Mouse (Mus musculus) forebrain, embryonic 10.5 days (tissue): ENCODE measurements around the gene Acat3. TPM values are rescaled to one million over a fixed set of nuclear protein-coding genes. Genes with fewer than 3 reads are reported as not detected.
A peak's percentile ranks its signal among the peaks of the same experiment; 100 is the strongest.
"Not testable (repeated sequence)": the region's sequence is repeated elsewhere in the genome, so short reads cannot be mapped to it uniquely, and the experiment has no call there.

Experiments
- DNase-seq: peaks from one replicate; pipeline ENCODE4 v3.0.0-alpha.2; 2017; ENCODE audit warnings: low spot score; ENCODE audit errors: extremely low spot score
- H3K27ac ChIP-seq: fragments of 300-500 bp; sonication (generic); 2 replicates; pipeline ENCODE4 v1.5.1; 2016; ENCODE audit warnings: mild to moderate bottlenecking
- H3K27me3 ChIP-seq: fragments of 300-500 bp; sonication (generic); 2 replicates; pipeline ENCODE4 v1.6.1; 2016; ENCODE audit warnings: mild to moderate bottlenecking; ENCODE audit not compliant: poor library complexity, severe bottlenecking
- H3K36me3 ChIP-seq: fragments of 300-500 bp; sonication (generic); replicated peaks from 2 replicates; pipeline ENCODE4 v1.6.1; 2016; ENCODE audit warnings: mild to moderate bottlenecking, moderate library complexity
- H3K4me1 ChIP-seq: fragments of 300-500 bp; sonication (generic); 2 replicates; pipeline ENCODE4 v1.6.1; 2016
- H3K4me3 ChIP-seq: fragments of 300-500 bp; sonication (generic); 2 replicates; pipeline ENCODE4 v1.5.1; 2016; ENCODE audit warnings: mild to moderate bottlenecking, moderate library complexity
- H3K9me3 ChIP-seq: fragments of 300-500 bp; sonication (generic); 2 replicates; pipeline ENCODE4 v1.6.1; 2016; ENCODE audit warnings: mild to moderate bottlenecking, moderate library complexity
- WGBS: fragments of 180-500 bp; shearing (Covaris S2); methylation state at CpG from one replicate; pipeline ENCODE4 v1.1.7; 2016; 5-methylcytosine and 5-hydroxymethylcytosine counted together
- polyA plus RNA-seq: library from polyadenylated mRNA; unstranded; fragments of >200 nt; fragmentation: Nextera tagmentation; extraction: Ambion mirVana; gene quantifications from 2 replicates; pipeline ENCODE4 v1.2.1, GENCODE M21; 2016

Gene Acat3
- polyA plus RNA-seq, 1 experiment from 2014 or later: 1.5 TPM

DNA sequence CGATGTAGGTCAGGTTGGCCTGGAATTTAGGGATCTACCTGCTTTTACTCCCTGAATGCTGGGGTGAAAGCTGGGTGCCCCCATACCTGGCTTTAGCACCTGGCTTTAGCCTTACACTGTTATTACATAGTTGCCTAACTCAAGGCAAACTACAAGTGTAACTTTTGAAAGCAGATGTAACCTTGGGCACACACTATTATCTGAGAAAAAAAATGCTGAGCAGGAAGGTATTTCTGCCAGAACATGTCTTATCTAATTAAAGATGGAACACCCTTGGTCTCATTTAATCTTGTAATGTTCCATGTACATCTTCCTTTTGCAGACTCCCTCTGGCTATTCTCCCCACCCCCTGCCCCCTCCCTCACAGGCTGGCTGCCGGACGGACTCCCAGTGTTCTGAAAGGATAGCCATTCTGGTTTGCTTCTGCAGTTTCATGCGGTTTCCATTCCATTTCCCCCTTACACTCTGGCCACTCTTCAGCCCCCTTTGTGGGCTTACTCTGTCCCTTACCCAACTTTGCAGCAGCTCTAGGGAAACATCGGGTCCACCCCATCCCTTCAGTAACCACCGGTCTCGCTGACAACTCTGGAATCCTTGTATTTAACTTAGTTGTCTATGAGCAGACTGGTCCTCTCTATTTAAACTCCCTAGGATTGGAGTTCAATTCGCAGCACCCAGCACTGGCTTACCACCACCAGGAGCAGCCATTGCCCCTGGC, 1.3 kb upstream of the Acat3 start:
- H3K4me1 ChIP-seq: peaks cover 23% of the 10 kb centered on the region
- H3K27ac ChIP-seq: no peak overlapping the region
- 81% methylated on average over 8 of the region's 8 CpGs for WGBS
- peaks cover 49% of the 10 kb centered on the region for H3K36me3 ChIP-seq
- no peak overlapping the region for H3K4me3 ChIP-seq
- DNase-seq: no peak
- no peaks in the 10 kb centered on the region for H3K27me3 ChIP-seq
- H3K9me3 ChIP-seq: no peaks in the 10 kb centered on the region

GRCm38 (mm10) chr17:12939377-12940148, 837 bp downstream of the Acat3 start:
- DNase-seq, H3K9me3 ChIP-seq, H3K27me3 ChIP-seq: not testable (repeated sequence)
- peak overlapping the region; percentile 44; the same call in 1 of the 2 replicates for H3K27ac ChIP-seq
- 52% methylated on average over 2 of the region's 12 CpGs for WGBS
- H3K4me1 ChIP-seq: peaks cover 36% of the 10 kb centered on the region
- peaks cover 27% of the 10 kb centered on the region for H3K36me3 ChIP-seq
- H3K4me3 ChIP-seq: peak overlapping the region; percentile 42

GRCm38 (mm10) chr17:12938077-12938476, 2.3 kb downstream of the Acat3 start:
- peaks cover 36% of the 10 kb centered on the region for H3K4me1 ChIP-seq
- no peak overlapping the region for H3K4me3 ChIP-seq
- peaks cover 14% of the 10 kb centered on the region for H3K36me3 ChIP-seq
- 33% methylated on average over 2 of the region's 2 CpGs for WGBS
- no peaks in the 10 kb centered on the region for H3K9me3 ChIP-seq
- 0 out of 2 replicates have a peak overlapping the region, but pooled peaks have one; percentile 44 for H3K27ac ChIP-seq
- DNase-seq: no peak
- no peaks in the 10 kb centered on the region for H3K27me3 ChIP-seq

- Histone ChIP-seq H3K36me3 (peaks cover 8% of the 10 kb centered on the region), H3K27me3 (no peaks in the 10 kb centered on the region), H3K4me3 (no peak overlapping the region), H3K27ac (0 out of 2 replicates have a peak overlapping the region, but pooled peaks have one; percentile 44), H3K4me1 (peaks cover 36% of the 10 kb centered on the region), H3K9me3 (no peaks in the 10 kb centered on the region)
- no peak for DNase-seq
- 86% methylated on average over 2 of the region's 2 CpGs for WGBS
These were observed 2.9 kb downstream of the Acat3 start for GRCm38 (mm10) chr17:12937412-12937970.

- H3K36me3 ChIP-seq: 0 out of 2 replicates have a peak, but pooled peaks cover 5% of the 10 kb centered on the region
- peaks cover 33% of the 10 kb centered on the region for H3K4me1 ChIP-seq
- H3K27me3 ChIP-seq: no peaks in the 10 kb centered on the region
- no peak overlapping the region for H3K4me3 ChIP-seq
- no peaks in the 10 kb centered on the region for H3K9me3 ChIP-seq
- no peak overlapping the region for H3K27ac ChIP-seq
- DNase-seq: no peak
- 31% methylated on average over 4 of the region's 4 CpGs for WGBS
These were observed 4.7 kb downstream of the Acat3 start for GRCm38 (mm10) chr17:12935719-12936118.

GRCm38 (mm10) chr17:12931576-12931975, 8.8 kb downstream of the Acat3 start:
- not testable (repeated sequence) for H3K4me3 ChIP-seq, H3K9me3 ChIP-seq, H3K27ac ChIP-seq, DNase-seq, H3K27me3 ChIP-seq
- WGBS: 87% methylated on average over 5 of the region's 5 CpGs
- Histone ChIP-seq H3K36me3 (peaks cover 23% of the 10 kb centered on the region), H3K4me1 (peaks cover 12% of the 10 kb centered on the region)

- H3K36me3 ChIP-seq: peaks cover 76% of the 10 kb centered on the region
- 90% methylated on average over 8 of the region's 8 CpGs for WGBS
- no peak for DNase-seq
These were observed 14.7 kb downstream of the Acat3 start for GRCm38 (mm10) chr17:12925703-12926180.

DNA sequence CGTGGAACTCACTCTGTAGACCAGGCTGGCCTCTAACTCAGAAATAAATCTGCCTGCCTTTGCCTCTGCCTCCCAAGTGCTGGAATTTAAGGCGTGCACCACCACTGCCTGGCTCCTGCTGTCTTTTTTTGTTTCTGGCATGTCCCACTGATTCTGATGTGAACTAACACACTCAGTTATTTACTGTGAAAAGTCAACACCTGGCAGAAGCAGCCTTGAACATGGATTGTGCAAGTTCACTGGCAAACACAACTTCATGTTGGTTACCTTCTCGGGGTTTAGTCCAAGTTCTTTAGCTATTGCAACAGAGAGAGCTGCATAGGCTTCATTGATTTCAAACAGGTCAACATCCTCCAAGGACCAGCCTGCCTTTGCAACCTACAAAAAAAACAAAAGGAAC, 15.4 kb downstream of the Acat3 start:
- no peaks in the 10 kb centered on the region for H3K4me1 ChIP-seq
- H3K9me3 ChIP-seq: no peaks in the 10 kb centered on the region
- no peak overlapping the region for H3K4me3 ChIP-seq
- no peak overlapping the region for H3K27ac ChIP-seq
- 89% methylated on average over 3 of the region's 3 CpGs for WGBS
- no peak for DNase-seq
- peaks cover 83% of the 10 kb centered on the region for H3K36me3 ChIP-seq
- no peaks in the 10 kb centered on the region for H3K27me3 ChIP-seq

More at GRCm38 (mm10) chr17:12925703-12926180, 14.7 kb downstream of the Acat3 start:
- Histone ChIP-seq H3K9me3 (no peaks in the 10 kb centered on the region), H3K4me1 (no peaks in the 10 kb centered on the region), H3K27ac (no peak overlapping the region), H3K4me3 (no peak overlapping the region), H3K27me3 (no peaks in the 10 kb centered on the region)

- H3K27me3 ChIP-seq: no peaks in the 10 kb centered on the region
- H3K36me3 ChIP-seq: peaks cover 87% of the 10 kb centered on the region
- 97% methylated on average over 1 of the region's 1 CpGs for WGBS
- H3K27ac ChIP-seq: no peak overlapping the region
- H3K9me3 ChIP-seq: no peaks in the 10 kb centered on the region
- H3K4me1 ChIP-seq: peaks cover 10% of the 10 kb centered on the region
- DNase-seq: no peak
- H3K4me3 ChIP-seq: no peak overlapping the region
These were observed 19.3 kb downstream of the Acat3 start for GRCm38 (mm10) chr17:12921073-12921472.

GRCm38 (mm10) chr17:12916588-12917380, 23.6 kb downstream of the Acat3 start:
- WGBS: under 1% methylated on average over 40 of the region's 40 CpGs
- no peaks in the 10 kb centered on the region for H3K9me3 ChIP-seq
- no peaks in the 10 kb centered on the region for H3K27me3 ChIP-seq
- H3K27ac ChIP-seq: peak overlapping the region; percentile 96
- DNase-seq: no peak
- H3K36me3 ChIP-seq: peaks cover 74% of the 10 kb centered on the region
- peaks cover 17% of the 10 kb centered on the region for H3K4me1 ChIP-seq
- peak overlapping the region; percentile 80 for H3K4me3 ChIP-seq

DNA sequence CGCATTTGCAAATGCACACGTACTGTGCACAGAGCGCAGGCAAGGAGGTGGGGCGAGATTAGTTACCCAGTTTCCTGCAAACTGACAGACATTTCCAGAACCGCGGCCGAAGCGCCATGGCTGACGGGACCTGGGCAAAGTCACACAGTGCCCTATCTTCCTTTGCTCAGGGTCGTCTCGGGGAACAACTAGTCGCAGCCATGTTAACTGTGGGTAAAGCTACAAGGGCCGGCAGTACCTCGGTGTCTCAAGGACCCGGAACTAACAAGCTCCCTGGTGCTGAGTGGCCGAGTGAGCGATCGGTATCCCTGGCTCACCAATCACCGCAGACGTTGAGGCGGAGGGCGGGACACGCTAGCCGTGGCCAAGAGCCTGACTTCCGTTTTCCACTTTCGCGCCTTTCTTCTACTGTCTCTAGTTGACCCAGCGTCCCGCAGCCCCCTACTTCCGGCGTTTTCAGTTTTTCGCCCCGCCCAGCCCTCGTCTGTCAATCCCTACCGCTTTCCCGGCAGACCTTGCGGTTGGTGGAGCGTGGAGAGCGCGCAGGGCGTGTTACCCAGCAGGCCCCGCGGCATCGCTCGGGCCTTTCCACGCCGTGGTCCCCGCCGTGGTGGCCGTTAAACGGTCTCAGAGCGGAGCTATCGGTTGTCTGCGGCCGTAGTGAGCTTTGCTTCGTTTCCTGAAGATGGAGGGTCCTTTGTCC, 24.4 kb downstream of the Acat3 start, which contains the start of gene Mrpl18:
Gene Mrpl18, minus strand, starts transcription at position 465 of the 703 bp plus-strand sequence.
- Histone ChIP-seq H3K27me3 (no peaks in the 10 kb centered on the region), H3K27ac (peak within 1 kb of the TSS; percentile 96), H3K4me3 (peak within 1 kb of the TSS; percentile 80), H3K4me1 (peaks cover 17% of the 10 kb centered on the region), H3K36me3 (peaks cover 74% of the 10 kb centered on the region), H3K9me3 (no peaks in the 10 kb centered on the region)
- peak; percentile 100 for DNase-seq
- under 1% methylated on average over 56 of the region's 56 CpGs for WGBS
